Mouse (Mus musculus) ovary, postnatal 10 days (tissue): Measurements from ENCODE around the gene Spata21.

Source experiments
- DNase-seq: peaks from one replicate; pipeline ENCODE4 v3.0.0; 2022; ENCODE audit warnings: low spot score

Gene Spata21

DNA sequence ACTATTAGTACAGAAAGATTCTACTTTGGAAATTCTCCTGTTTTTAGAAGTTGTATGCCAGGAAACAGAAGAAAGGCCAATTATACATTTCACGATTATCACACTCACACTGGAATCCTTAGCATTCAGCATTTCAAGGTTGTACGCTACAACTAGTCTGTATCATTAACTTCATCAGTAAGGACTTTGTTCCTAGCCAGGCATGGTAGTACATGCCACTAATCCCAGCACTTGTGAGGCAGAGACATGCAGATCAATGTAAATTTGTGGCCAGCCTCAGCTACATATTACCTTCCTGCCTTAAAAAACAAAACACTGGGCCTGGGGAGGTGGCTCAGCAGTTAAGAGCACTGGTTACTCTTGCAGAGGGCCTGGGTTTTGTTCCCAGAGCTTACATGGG, 70.5 kb downstream of the Spata21 start:
- DNase-seq, result no peak

DNA sequence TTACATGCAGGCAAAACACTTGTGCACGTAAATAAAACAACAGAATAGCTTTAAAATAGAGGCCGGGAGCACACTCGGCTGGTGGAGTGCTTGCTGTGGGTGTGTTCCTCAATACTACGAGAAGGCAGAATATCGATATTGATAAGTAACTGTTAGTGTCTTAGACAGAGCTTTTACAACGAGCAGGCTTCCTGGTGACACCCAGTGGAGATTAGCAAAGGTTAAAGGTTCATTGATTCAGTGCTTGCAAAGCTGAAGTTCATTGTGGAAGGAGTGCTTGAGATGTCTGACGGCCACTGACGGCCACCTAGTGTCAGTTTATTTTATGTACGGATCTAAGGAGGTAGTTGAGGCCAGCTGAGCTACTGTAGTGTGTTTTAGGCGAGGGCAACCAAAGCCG, 71.0 kb downstream of the Spata21 start:
- no peak for DNase-seq

DNA sequence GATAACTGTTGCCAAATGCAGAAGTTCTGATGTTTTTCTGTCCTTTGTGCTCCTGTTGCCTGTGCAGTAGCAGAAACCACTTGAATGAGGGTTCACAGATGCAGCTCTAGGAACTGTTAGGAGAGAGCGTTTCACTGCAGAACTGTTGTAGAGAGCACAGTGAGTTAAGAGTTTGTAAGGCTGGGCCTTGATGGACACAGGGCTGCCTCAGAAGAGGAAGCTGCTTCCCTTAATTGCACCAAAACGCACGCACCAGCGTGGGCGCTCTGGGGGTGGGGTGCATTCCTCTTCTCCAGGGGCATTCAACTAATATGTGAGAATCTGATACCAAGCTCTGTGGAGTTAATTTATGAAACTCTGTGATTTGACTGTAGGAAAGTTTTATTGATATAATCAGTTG, 71.5 kb downstream of the Spata21 start:
- no peak for DNase-seq

DNA sequence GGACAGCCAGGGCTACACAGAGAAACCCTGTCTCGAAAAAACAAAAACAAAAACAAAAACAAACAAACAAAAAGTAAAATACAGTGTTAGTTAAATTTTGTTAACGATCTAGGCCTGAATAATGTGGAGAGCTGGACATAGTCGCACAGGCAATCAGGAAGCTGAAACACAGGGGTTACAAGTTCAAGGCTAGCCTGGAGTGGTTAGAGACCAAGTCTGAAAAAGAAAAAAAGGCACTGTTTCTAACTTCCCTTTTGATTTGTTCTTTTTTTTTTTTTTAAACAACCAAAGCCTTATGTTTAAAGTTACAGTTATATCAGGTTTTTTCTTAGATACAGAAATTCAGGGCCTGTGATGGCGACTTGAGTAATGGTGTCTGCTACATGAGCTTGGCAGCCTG, 72.1 kb downstream of the Spata21 start:
- no peak for DNase-seq

DNA sequence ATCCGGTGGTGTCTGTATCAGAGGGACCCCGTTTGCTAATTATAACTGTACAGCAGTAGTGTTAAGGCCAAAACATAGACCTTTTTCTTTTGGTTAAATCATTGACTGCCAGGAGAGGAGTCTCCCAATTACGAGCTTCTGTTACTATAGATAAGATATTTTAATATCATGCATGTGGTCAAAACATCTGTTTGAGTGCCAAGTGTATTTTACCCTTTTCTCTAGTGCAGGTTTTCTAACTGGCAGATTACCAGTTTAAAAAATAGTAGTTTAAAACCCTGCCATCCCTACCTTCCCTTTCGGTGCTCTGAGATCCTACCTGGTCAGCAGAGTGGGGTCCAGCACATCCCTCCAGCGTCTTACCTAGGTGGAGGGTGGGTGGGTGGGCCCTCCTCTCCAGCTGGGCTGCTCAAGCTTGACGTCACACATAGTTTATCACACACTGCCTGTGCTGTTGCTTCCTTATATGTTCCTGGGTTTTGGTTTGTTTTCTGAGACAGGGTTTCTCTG, 73.6 kb downstream of the Spata21 start:
- no peak for DNase-seq
